Mouse (Mus musculus): Measurements from ENCODE around the gene Zfyve28. TPM values are rescaled to one million over a fixed set of nuclear protein-coding genes. Genes with fewer than 3 reads are reported as not detected.
A peak's percentile ranks its signal among the peaks of the same experiment; 100 is the strongest.

The Zfyve28 gene
- polyA plus RNA-seq (2014; fragmentation: Nextera tagmentation; extraction: Ambion mirVana) = 0.14 and 0.37 TPM in 2 replicates

GRCm38 (mm10) chr5:34288154-34288716, at the start of gene Zfyve28, which contains the start of gene Cfap99:
Gene Zfyve28, minus strand, starts transcription at chr5:34288449.
Gene Cfap99, plus strand, starts transcription at chr5:34288600.
- WGBS = under 1% methylated on average over 60 of the region's 83 CpGs
- Histone ChIP-seq H3K4me3 (ENCODE audit: low read length) (peak within 1 kb of the TSS; percentile 62), H3K36me3 (ENCODE audit: control insufficient read depth, insufficient read depth, low read length) (no peaks in the 10 kb centered on the region), H3K27me3 (ENCODE audit: control insufficient read depth, insufficient read depth, low read length) (peaks cover 48% of the 10 kb centered on the region), H3K4me2 (replicated peaks; ENCODE audit: low read depth, low read length) (peak within 1 kb of the TSS; percentile 98), H3K9me3 (ENCODE audit: control insufficient read depth, low read length) (no peaks in the 10 kb centered on the region), H3K9ac (ENCODE audit: low read depth, low read length) (peak within 1 kb of the TSS; percentile 31), H3K4me1 (ENCODE audit: control insufficient read depth, insufficient read depth, low read length) (peaks cover 14% of the 10 kb centered on the region; the same call in 1 of the 2 replicates), H3K27ac (ENCODE audit: low read depth, low read length) (no peak within 1 kb of the TSS)
- ATAC-seq (ENCODE audit: low FRiP score, low TSS enrichment) = peak; percentile 93

GRCm38 (mm10) chr5:34336775-34337450, 48.7 kb upstream of the Zfyve28 start:
- Histone ChIP-seq H3K4me1 (ENCODE audit: control insufficient read depth, insufficient read depth, low read length) (peaks cover 11% of the 10 kb centered on the region), H3K27ac (ENCODE audit: low read depth, low read length) (peak overlapping the region; percentile 98), H3K36me3 (ENCODE audit: control insufficient read depth, insufficient read depth, low read length) (peaks cover 8% of the 10 kb centered on the region; the same call in 1 of the 2 replicates), H3K27me3 (ENCODE audit: control insufficient read depth, insufficient read depth, low read length) (no peaks in the 10 kb centered on the region), H3K4me2 (replicated peaks; ENCODE audit: low read depth, low read length) (peak overlapping the region; percentile 78), H3K9ac (ENCODE audit: low read depth, low read length) (peak overlapping the region; percentile 99), H3K4me3 (ENCODE audit: low read length) (peak overlapping the region; percentile 99), H3K9me3 (ENCODE audit: control insufficient read depth, low read length) (no peaks in the 10 kb centered on the region)
- ATAC-seq (ENCODE audit: low FRiP score, low TSS enrichment) = peak; percentile 56
- WGBS = under 1% methylated on average over 42 of the region's 42 CpGs

- peak within 1 kb of the TSS; percentile 98 for H3K27ac ChIP-seq (ENCODE audit: low read depth, low read length)
- no peaks in the 10 kb centered on the region for H3K9me3 ChIP-seq (ENCODE audit: control insufficient read depth, low read length)
- H3K4me2 ChIP-seq (replicated peaks; ENCODE audit: low read depth, low read length) = peak within 1 kb of the TSS; percentile 78
- no peaks in the 10 kb centered on the region for H3K27me3 ChIP-seq (ENCODE audit: control insufficient read depth, insufficient read depth, low read length)
- peak within 1 kb of the TSS; percentile 99 for H3K9ac ChIP-seq (ENCODE audit: low read depth, low read length)
- H3K4me3 ChIP-seq (ENCODE audit: low read length) = peak within 1 kb of the TSS; percentile 99
- ATAC-seq (ENCODE audit: low FRiP score, low TSS enrichment) = peak; percentile 97
- under 1% methylated on average over 67 of the region's 67 CpGs for WGBS
- H3K36me3 ChIP-seq (ENCODE audit: control insufficient read depth, insufficient read depth, low read length) = peaks cover 8% of the 10 kb centered on the region; the same call in 1 of the 2 replicates
- peaks cover 11% of the 10 kb centered on the region for H3K4me1 ChIP-seq (ENCODE audit: control insufficient read depth, insufficient read depth, low read length)
These were observed 48.0 kb upstream of the Zfyve28 start, which contains the start of gene Rnf4 for GRCm38 (mm10) chr5:34336097-34336774. Gene Rnf4, plus strand, starts transcription at chr5:34336289.

- 2% methylated on average over 21 of the region's 21 CpGs for WGBS
These were observed 47.4 kb upstream of the Zfyve28 start for GRCm38 (mm10) chr5:34335539-34336096.

GRCm38 (mm10) chr5:34334081-34334480, 45.8 kb upstream of the Zfyve28 start:
- Histone ChIP-seq H3K36me3 (ENCODE audit: control insufficient read depth, insufficient read depth, low read length) (peaks cover 3% of the 10 kb centered on the region; the same call in 1 of the 2 replicates), H3K27ac (ENCODE audit: low read depth, low read length) (no peak overlapping the region), H3K4me3 (ENCODE audit: low read length) (no peak overlapping the region), H3K27me3 (ENCODE audit: control insufficient read depth, insufficient read depth, low read length) (no peaks in the 10 kb centered on the region), H3K9ac (ENCODE audit: low read depth, low read length) (no peak overlapping the region), H3K4me2 (replicated peaks; ENCODE audit: low read depth, low read length) (no peak overlapping the region), H3K9me3 (ENCODE audit: control insufficient read depth, low read length) (no peaks in the 10 kb centered on the region), H3K4me1 (ENCODE audit: control insufficient read depth, insufficient read depth, low read length) (peaks cover 11% of the 10 kb centered on the region)
- ATAC-seq (ENCODE audit: low FRiP score, low TSS enrichment) = no peak
- WGBS = 86% methylated on average over 1 of the region's 1 CpGs

More at GRCm38 (mm10) chr5:34335539-34336096, 47.4 kb upstream of the Zfyve28 start:
- Histone ChIP-seq H3K9me3 (ENCODE audit: control insufficient read depth, low read length) (no peaks in the 10 kb centered on the region), H3K4me2 (replicated peaks; ENCODE audit: low read depth, low read length) (peak overlapping the region; percentile 67), H3K4me1 (ENCODE audit: control insufficient read depth, insufficient read depth, low read length) (peaks cover 11% of the 10 kb centered on the region), H3K4me3 (ENCODE audit: low read length) (peak overlapping the region; percentile 99), H3K36me3 (ENCODE audit: control insufficient read depth, insufficient read depth, low read length) (peaks cover 8% of the 10 kb centered on the region; the same call in 1 of the 2 replicates), H3K9ac (ENCODE audit: low read depth, low read length) (peak overlapping the region; percentile 99), H3K27ac (ENCODE audit: low read depth, low read length) (peak overlapping the region; percentile 98), H3K27me3 (ENCODE audit: control insufficient read depth, insufficient read depth, low read length) (no peaks in the 10 kb centered on the region)
- ATAC-seq (ENCODE audit: low FRiP score, low TSS enrichment) = peak; percentile 50; the same call in 1 of the 2 replicates

- no peak for ATAC-seq (ENCODE audit: low FRiP score, low TSS enrichment)
- Histone ChIP-seq H3K4me2 (replicated peaks; ENCODE audit: low read depth, low read length) (no peak overlapping the region), H3K9me3 (ENCODE audit: control insufficient read depth, low read length) (no peaks in the 10 kb centered on the region), H3K4me1 (ENCODE audit: control insufficient read depth, insufficient read depth, low read length) (peaks cover 4% of the 10 kb centered on the region; the same call in 1 of the 2 replicates), H3K36me3 (ENCODE audit: control insufficient read depth, insufficient read depth, low read length) (no peaks in the 10 kb centered on the region), H3K4me3 (ENCODE audit: low read length) (no peak overlapping the region), H3K27ac (ENCODE audit: low read depth, low read length) (no peak overlapping the region), H3K9ac (ENCODE audit: low read depth, low read length) (no peak overlapping the region), H3K27me3 (ENCODE audit: control insufficient read depth, insufficient read depth, low read length) (peaks cover 5% of the 10 kb centered on the region; the same call in 1 of the 2 replicates)
- 83% methylated on average over 2 of the region's 2 CpGs for WGBS
These were observed 41.9 kb upstream of the Zfyve28 start for GRCm38 (mm10) chr5:34330136-34330535.

- peak; percentile 81 for ATAC-seq (ENCODE audit: low FRiP score, low TSS enrichment)
- Histone ChIP-seq H3K27ac (ENCODE audit: low read depth, low read length) (no peak overlapping the region), H3K36me3 (ENCODE audit: control insufficient read depth, insufficient read depth, low read length) (no peaks in the 10 kb centered on the region), H3K4me3 (ENCODE audit: low read length) (peak overlapping the region; percentile 35), H3K9ac (ENCODE audit: low read depth, low read length) (peak overlapping the region; percentile 58), H3K9me3 (ENCODE audit: control insufficient read depth, low read length) (no peaks in the 10 kb centered on the region), H3K4me1 (ENCODE audit: control insufficient read depth, insufficient read depth, low read length) (0 out of 2 replicates have a peak, but pooled peaks cover 4% of the 10 kb centered on the region), H3K4me2 (replicated peaks; ENCODE audit: low read depth, low read length) (peak overlapping the region; percentile 68), H3K27me3 (ENCODE audit: control insufficient read depth, insufficient read depth, low read length) (peaks cover 5% of the 10 kb centered on the region; the same call in 1 of the 2 replicates)
- 6% methylated on average over 31 of the region's 31 CpGs for WGBS
These were observed 38.8 kb upstream of the Zfyve28 start for GRCm38 (mm10) chr5:34326875-34327576.

GRCm38 (mm10) chr5:34326249-34326691, 38.0 kb upstream of the Zfyve28 start:
- H3K4me2 ChIP-seq (replicated peaks; ENCODE audit: low read depth, low read length) = no peak overlapping the region; the same call in 1 of the 2 replicates
- H3K36me3 ChIP-seq (ENCODE audit: control insufficient read depth, insufficient read depth, low read length) = no peaks in the 10 kb centered on the region
- H3K4me3 ChIP-seq (ENCODE audit: low read length) = no peak overlapping the region
- ATAC-seq (ENCODE audit: low FRiP score, low TSS enrichment) = 0 out of 2 replicates have a peak, but pooled peaks have one; percentile 13
- H3K27me3 ChIP-seq (ENCODE audit: control insufficient read depth, insufficient read depth, low read length) = peaks cover 5% of the 10 kb centered on the region; the same call in 1 of the 2 replicates
- H3K4me1 ChIP-seq (ENCODE audit: control insufficient read depth, insufficient read depth, low read length) = 0 out of 2 replicates have a peak, but pooled peaks cover 4% of the 10 kb centered on the region
- peak overlapping the region; percentile 58; the same call in 1 of the 2 replicates for H3K9ac ChIP-seq (ENCODE audit: low read depth, low read length)
- H3K27ac ChIP-seq (ENCODE audit: low read depth, low read length) = no peak overlapping the region
- no peaks in the 10 kb centered on the region for H3K9me3 ChIP-seq (ENCODE audit: control insufficient read depth, low read length)
- 47% methylated on average over 4 of the region's 4 CpGs for WGBS
